Mouse (Mus musculus) hindbrain, embryonic 10.5 days (tissue): ENCODE measurements around the gene Pdik1l. TPM values are rescaled to one million over a fixed set of nuclear protein-coding genes. Genes with fewer than 3 reads are reported as not detected.

Source experiments
- DNase-seq: peaks from one replicate; pipeline ENCODE4 v3.0.0-alpha.2; 2017; ENCODE audit warnings: low spot score
- H3K27ac ChIP-seq: fragments of 300-500 bp; sonication (generic); 2 replicates; pipeline ENCODE4 v1.5.1; 2016; ENCODE audit warnings: mild to moderate bottlenecking, moderate library complexity
- H3K27me3 ChIP-seq: fragments of 300-500 bp; sonication (generic); 2 replicates; pipeline ENCODE4 v1.6.1; 2016; ENCODE audit warnings: mild to moderate bottlenecking; ENCODE audit not compliant: poor library complexity, insufficient read depth, severe bottlenecking
- H3K36me3 ChIP-seq: fragments of 300-500 bp; sonication (generic); 2 replicates; pipeline ENCODE4 v1.6.1; 2016; ENCODE audit warnings: mild to moderate bottlenecking, moderate library complexity
- H3K4me1 ChIP-seq: fragments of 300-500 bp; sonication (generic); replicated peaks from 2 replicates; pipeline ENCODE4 v1.6.1; 2016; ENCODE audit warnings: mild to moderate bottlenecking
- H3K4me3 ChIP-seq: fragments of 300-500 bp; sonication (generic); 2 replicates; pipeline ENCODE4 v1.5.1; 2016; ENCODE audit warnings: mild to moderate bottlenecking, moderate library complexity
- H3K9me3 ChIP-seq: fragments of 300-500 bp; sonication (generic); 2 replicates; pipeline ENCODE4 v1.6.1; 2016; ENCODE audit warnings: mild to moderate bottlenecking, moderate library complexity
- WGBS: fragments of 180-500 bp; shearing (Covaris S2); methylation state at CpG from one replicate; pipeline ENCODE4 v1.1.7; 2016; 5-methylcytosine and 5-hydroxymethylcytosine counted together
- polyA plus RNA-seq: library from polyadenylated mRNA; unstranded; fragments of >200 nt; fragmentation: Nextera tagmentation; extraction: Ambion mirVana; gene quantifications from 2 replicates; pipeline ENCODE4 v1.2.1, GENCODE M21; 2016

The Pdik1l gene
- polyA plus RNA-seq, 1 experiment from 2014 or later: 18.1 TPM

GRCm38 (mm10) chr4:134312901-134313300 lies 25.2 kb upstream of the Pdik1l start:
- no peak overlapping the region for H3K27ac ChIP-seq
- WGBS: 93% methylated on average over 6 of the region's 6 CpGs
- no peak overlapping the region for H3K4me3 ChIP-seq
- no peaks in the 10 kb centered on the region for H3K27me3 ChIP-seq
- no peaks in the 10 kb centered on the region for H3K36me3 ChIP-seq
- H3K4me1 ChIP-seq: peaks cover 20% of the 10 kb centered on the region
- H3K9me3 ChIP-seq: peaks cover 6% of the 10 kb centered on the region; the same call in 1 of the 2 replicates
- no peak for DNase-seq

- H3K9me3 ChIP-seq: peaks cover 6% of the 10 kb centered on the region; the same call in 1 of the 2 replicates
Observed at GRCm38 (mm10) chr4:134312341-134312740, 24.6 kb upstream of the Pdik1l start.

GRCm38 (mm10) chr4:134311784-134312183 lies 24.1 kb upstream of the Pdik1l start:
- DNase-seq: no peak
- H3K36me3 ChIP-seq: no peaks in the 10 kb centered on the region
- 84% methylated on average over 9 of the region's 9 CpGs for WGBS

More at GRCm38 (mm10) chr4:134312341-134312740, 24.6 kb upstream of the Pdik1l start:
- Histone ChIP-seq H3K4me3 (no peak overlapping the region), H3K27me3 (no peaks in the 10 kb centered on the region), H3K36me3 (no peaks in the 10 kb centered on the region), H3K27ac (no peak overlapping the region), H3K4me1 (peaks cover 25% of the 10 kb centered on the region)
- DNase-seq: no peak
- WGBS: 92% methylated on average over 5 of the region's 5 CpGs

GRCm38 (mm10) chr4:134310656-134311055 lies 23.0 kb upstream of the Pdik1l start:
- DNase-seq: no peak
- no peak overlapping the region for H3K4me3 ChIP-seq
- H3K4me1 ChIP-seq: peaks cover 25% of the 10 kb centered on the region
- H3K27ac ChIP-seq: no peak overlapping the region
- H3K36me3 ChIP-seq: no peaks in the 10 kb centered on the region
- no peaks in the 10 kb centered on the region for H3K27me3 ChIP-seq
- H3K9me3 ChIP-seq: peaks cover 6% of the 10 kb centered on the region; the same call in 1 of the 2 replicates
- WGBS: 92% methylated on average over 9 of the region's 9 CpGs

More at GRCm38 (mm10) chr4:134311784-134312183, 24.1 kb upstream of the Pdik1l start:
- Histone ChIP-seq H3K4me3 (no peak overlapping the region), H3K27me3 (no peaks in the 10 kb centered on the region), H3K27ac (no peak overlapping the region), H3K9me3 (peaks cover 6% of the 10 kb centered on the region; the same call in 1 of the 2 replicates), H3K4me1 (peaks cover 31% of the 10 kb centered on the region)

DNA sequence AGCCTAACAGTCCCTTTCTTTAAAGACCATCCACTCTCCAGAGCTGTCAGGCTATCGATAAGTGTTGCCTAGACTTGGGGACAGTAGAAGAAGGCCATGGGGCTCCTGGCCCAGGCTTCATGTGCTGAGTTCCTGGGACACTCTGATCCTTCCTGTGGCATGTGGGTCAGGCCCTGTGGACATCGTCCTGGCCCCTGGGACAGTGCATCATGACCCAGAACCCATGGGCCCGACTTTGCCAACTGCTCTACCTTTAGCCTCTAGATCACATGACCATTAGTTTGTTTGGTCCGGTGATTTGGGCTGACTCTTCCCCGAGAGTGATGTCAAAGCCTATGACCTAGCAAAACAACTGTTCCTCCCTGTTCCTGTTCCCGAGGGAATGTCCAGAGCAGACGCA lies 22.4 kb upstream of the Pdik1l start:
- H3K27ac ChIP-seq: no peak overlapping the region
- no peaks in the 10 kb centered on the region for H3K27me3 ChIP-seq
- 91% methylated on average over 7 of the region's 7 CpGs for WGBS
- H3K4me1 ChIP-seq: peaks cover 22% of the 10 kb centered on the region
- no peak overlapping the region for H3K4me3 ChIP-seq
- H3K36me3 ChIP-seq: no peaks in the 10 kb centered on the region
- H3K9me3 ChIP-seq: peaks cover 6% of the 10 kb centered on the region; the same call in 1 of the 2 replicates
- no peak for DNase-seq

DNA sequence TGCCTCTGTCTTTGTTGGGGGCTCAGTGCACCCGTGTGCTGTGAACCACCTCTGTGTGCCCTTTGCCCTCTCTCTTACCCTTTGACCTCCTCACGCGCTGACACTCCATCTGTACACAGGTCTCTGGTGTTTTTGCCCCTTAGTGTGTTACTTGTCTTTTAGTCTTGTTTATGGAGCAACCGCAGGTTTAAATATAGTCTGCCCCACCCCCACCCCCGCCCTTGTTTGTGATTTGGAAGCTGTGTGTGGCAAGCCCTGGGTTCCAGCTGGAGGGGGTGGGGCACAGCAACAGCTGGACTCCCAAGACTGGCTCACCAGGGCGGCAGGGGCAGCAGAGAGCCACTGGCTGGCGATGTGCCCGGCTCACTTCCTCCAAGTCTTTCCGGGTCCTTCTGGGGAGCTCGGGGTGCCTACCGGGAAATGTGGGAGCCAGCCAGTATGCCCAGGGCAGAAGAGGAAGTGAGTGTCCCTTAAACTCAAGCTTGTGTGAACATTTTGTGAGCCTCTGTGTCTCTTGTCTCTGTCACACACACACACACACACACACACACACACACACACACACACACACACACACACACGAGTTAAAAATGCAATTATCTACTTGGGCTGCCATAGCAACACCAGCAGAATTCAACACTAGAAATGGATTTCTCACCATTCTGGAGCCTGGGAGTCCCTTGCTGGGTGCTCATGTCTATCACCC lies 19.8 kb upstream of the Pdik1l start:
- H3K4me3 ChIP-seq: no peak overlapping the region

GRCm38 (mm10) chr4:134306963-134307362 lies 19.3 kb upstream of the Pdik1l start:
- DNase-seq: no peak
- Histone ChIP-seq H3K9me3 (no peaks in the 10 kb centered on the region), H3K4me3 (no peak overlapping the region), H3K36me3 (no peaks in the 10 kb centered on the region), H3K27ac (no peak overlapping the region), H3K4me1 (peaks cover 12% of the 10 kb centered on the region), H3K27me3 (no peaks in the 10 kb centered on the region)
- WGBS: 79% methylated on average over 2 of the region's 2 CpGs

More for the DNA sequence above, 19.8 kb upstream of the Pdik1l start:
- peak; percentile 39 for DNase-seq
- H3K27me3 ChIP-seq: no peaks in the 10 kb centered on the region
- H3K9me3 ChIP-seq: 0 out of 2 replicates have a peak, but pooled peaks cover under 1% of the 10 kb centered on the region
- no peaks in the 10 kb centered on the region for H3K36me3 ChIP-seq
- H3K27ac ChIP-seq: peak overlapping the region; percentile 42
- peaks cover 12% of the 10 kb centered on the region for H3K4me1 ChIP-seq
- WGBS: 14% methylated on average over 12 of the region's 12 CpGs

- no peak for DNase-seq
- H3K4me1 ChIP-seq: peaks cover 3% of the 10 kb centered on the region
- no peak overlapping the region for H3K4me3 ChIP-seq
- H3K9me3 ChIP-seq: no peaks in the 10 kb centered on the region
- 84% methylated on average over 5 of the region's 5 CpGs for WGBS
- no peaks in the 10 kb centered on the region for H3K27me3 ChIP-seq
- H3K27ac ChIP-seq: no peak overlapping the region
- H3K36me3 ChIP-seq: no peaks in the 10 kb centered on the region
Observed at GRCm38 (mm10) chr4:134302084-134302483, 14.4 kb upstream of the Pdik1l start.

DNA sequence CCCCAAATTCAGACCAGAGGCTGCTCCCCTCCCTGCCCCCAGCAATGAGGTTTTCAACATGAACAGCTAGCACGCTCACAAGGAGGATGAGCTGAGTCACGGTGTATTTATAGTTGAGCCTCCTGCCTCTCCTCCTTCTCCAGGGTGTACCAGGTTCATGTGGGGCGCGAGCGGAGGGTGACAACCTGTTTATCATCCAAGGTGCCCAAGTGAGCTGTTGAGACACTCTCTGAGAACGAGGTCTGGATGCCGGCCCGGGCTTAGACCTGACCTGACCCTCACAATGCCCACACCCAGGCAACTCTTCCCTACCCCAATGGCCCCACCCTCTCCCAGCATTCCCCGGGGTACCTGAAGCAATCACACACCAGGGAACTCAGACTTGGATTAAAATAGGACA lies 12.6 kb upstream of the Pdik1l start:
- Histone ChIP-seq H3K27me3 (no peaks in the 10 kb centered on the region), H3K9me3 (no peaks in the 10 kb centered on the region), H3K36me3 (no peaks in the 10 kb centered on the region), H3K4me3 (no peak overlapping the region), H3K27ac (no peak overlapping the region), H3K4me1 (no peaks in the 10 kb centered on the region)
- no peak for DNase-seq
- 80% methylated on average over 9 of the region's 9 CpGs for WGBS

DNA sequence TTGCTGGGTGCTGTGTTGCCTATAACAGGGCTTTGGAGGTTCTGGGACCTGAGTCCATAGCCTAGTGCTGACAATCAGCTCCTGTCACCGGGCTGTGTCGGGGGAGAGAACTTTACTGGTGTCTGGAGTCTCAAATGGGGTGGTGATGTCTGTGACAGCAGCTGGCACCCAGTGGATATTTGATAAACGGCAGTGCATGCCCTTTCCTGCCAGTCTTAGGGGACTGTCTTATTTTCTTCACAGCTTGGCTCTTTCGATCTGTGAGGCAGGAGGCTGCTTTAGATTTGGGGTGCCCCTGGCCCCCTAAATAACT lies 11.8 kb upstream of the Pdik1l start:
- H3K9me3 ChIP-seq: no peaks in the 10 kb centered on the region
- no peaks in the 10 kb centered on the region for H3K27me3 ChIP-seq
- no peak overlapping the region for H3K4me3 ChIP-seq
- H3K36me3 ChIP-seq: no peaks in the 10 kb centered on the region
- H3K27ac ChIP-seq: no peak overlapping the region
- DNase-seq: no peak
- WGBS: 61% methylated on average over 4 of the region's 4 CpGs
- no peaks in the 10 kb centered on the region for H3K4me1 ChIP-seq

DNA sequence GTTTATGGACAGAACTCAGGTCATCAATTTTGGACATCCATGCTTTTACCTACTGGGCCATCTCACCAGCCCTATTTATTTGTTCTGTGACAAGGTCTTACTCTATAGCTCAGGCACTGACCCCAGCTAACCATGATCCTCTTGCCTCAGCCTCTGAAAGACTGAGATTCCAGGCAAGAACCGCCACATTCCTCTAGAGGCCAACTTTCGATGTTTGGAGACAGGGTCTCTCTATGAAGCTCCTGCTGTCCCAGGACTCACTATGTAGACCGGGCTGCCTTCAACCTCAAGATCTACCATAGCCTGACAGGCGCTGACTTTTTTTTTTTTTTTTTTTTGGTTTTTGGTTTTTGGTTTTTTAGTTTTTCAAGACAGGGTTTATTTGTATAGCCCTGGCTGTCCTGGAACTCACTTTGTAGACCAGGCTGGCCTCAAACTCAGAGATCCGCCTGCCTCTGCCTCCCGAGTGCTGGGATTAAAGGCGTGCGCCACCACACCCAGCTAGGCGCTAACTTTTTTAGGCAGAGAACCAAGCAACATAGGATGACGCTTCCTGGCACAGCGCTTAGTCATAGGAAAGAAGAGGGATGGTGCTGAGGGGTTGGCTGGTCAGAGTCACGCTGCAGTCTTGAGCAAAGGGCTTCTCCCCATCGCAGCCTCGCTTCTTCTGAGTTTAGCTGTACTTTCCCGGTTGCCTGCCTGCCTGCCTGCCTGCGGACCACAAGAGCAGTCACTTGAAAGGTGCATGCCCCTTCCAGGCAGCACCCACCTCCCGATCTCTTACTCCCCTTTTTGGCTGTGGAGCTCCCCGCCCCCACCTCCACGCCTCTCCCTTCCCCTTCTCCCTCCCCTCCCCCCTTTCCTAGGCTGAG lies 11.2 kb upstream of the Pdik1l start:
- DNase-seq: no peak
- Histone ChIP-seq H3K9me3 (no peaks in the 10 kb centered on the region), H3K27me3 (peaks cover 4% of the 10 kb centered on the region; the same call in 1 of the 2 replicates)

DNA sequence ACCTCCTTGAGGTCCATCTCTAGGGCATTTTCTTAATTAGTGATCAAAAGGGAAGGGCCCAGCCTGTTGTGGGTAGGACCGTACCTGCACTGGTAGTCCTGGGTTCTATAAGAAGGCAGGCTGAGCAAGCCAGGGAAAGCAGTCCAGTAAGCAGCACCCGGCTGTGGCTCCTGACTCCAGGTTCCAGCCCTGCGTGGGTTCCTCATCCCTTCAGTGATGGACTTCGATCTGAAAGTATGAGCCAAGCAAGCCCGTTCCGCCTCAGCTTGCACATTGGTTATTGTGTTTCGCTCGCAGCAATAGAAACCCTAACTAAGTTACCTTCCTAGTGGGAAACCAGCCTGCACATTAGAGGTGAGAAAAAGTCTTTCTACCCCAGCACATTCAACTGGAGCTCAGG lies 9.7 kb upstream of the Pdik1l start:
- DNase-seq: no peak
- Histone ChIP-seq H3K4me3 (no peak overlapping the region), H3K27ac (no peak overlapping the region), H3K27me3 (peaks cover 17% of the 10 kb centered on the region), H3K4me1 (peaks cover 4% of the 10 kb centered on the region; the same call in 1 of the 2 replicates), H3K9me3 (no peaks in the 10 kb centered on the region), H3K36me3 (no peaks in the 10 kb centered on the region)
- 90% methylated on average over 8 of the region's 8 CpGs for WGBS

More for the DNA sequence above, 11.2 kb upstream of the Pdik1l start:
- H3K27ac ChIP-seq: no peak overlapping the region
- H3K4me1 ChIP-seq: no peaks in the 10 kb centered on the region
- no peaks in the 10 kb centered on the region for H3K36me3 ChIP-seq
- 77% methylated on average over 19 of the region's 19 CpGs for WGBS
- no peak overlapping the region for H3K4me3 ChIP-seq

DNA sequence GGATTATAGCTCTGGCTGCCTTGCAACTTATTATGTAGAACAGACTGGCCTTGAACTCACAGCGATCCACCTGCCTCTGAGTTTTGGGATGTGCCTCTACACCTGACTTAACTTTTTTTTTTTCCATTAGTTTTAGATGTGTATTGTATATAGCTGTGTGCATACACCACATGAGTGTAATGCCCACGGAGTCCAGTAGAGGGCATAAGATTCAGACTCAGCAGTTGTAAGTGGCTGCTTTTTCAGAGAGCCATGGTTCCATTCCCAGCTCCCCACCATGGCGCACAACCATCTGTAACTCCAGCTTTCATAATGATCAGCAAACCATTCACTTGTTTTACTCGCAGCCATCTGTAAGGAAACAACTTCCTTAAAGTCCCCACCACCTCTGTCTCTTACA lies 8.8 kb upstream of the Pdik1l start:
- Histone ChIP-seq H3K9me3 (no peaks in the 10 kb centered on the region), H3K36me3 (no peaks in the 10 kb centered on the region), H3K27ac (no peak overlapping the region), H3K4me3 (no peak overlapping the region), H3K4me1 (peaks cover 4% of the 10 kb centered on the region; the same call in 1 of the 2 replicates), H3K27me3 (peaks cover 17% of the 10 kb centered on the region)
- no peak for DNase-seq
- 88% methylated on average over 4 of the region's 4 CpGs for WGBS
